Mouse (Mus musculus) erythroblast, embryonic 14.5 days (primary cell): ENCODE measurements around the gene Klf3.

Experiments
- GATA1 ChIP-seq: IDR thresholded peaks from 2 replicates; pipeline ENCODE4 v1.6.1; 2012; ENCODE audit warnings: low read length, inconsistent platforms, mixed read lengths
- TAL1 ChIP-seq: IDR thresholded peaks from 3 replicates; pipeline ENCODE4 v1.6.1; 2012; ENCODE audit warnings: low read length, inconsistent platforms, mixed read lengths

- TF ChIP-seq GATA1: no peak
- no peak for TF ChIP-seq TAL1
Observed at GRCm38 (mm10) chr5:64801545-64801944, 1.6 kb upstream of the Klf3 start.
